In genomic region chr2:119814376-119814933, GRCm38 (mm10) we compare ENCODE assay signal across 9 mouse cellular contexts. TPM values are rescaled to one million over a fixed set of nuclear protein-coding genes. Genes with fewer than 3 reads are reported as not detected.
DNase-seq lines count a peak whose midpoint lies in the region; ATAC-seq lines count a peak whose summit lies in the region.
"Had no signal": no experiment of that assay in that cellular context is flagged by ENCODE, and none has a peak within 500 bp of the region (broad histone marks: within the 10 kb centered on the region; RNA-seq: fewer than 3 reads in every experiment).

No protein-coding gene starts in this region.

- no peaks in the 10 kb centered on the region; the same call in 1 of the 2 replicates for H3K4me1 ChIP-seq in hindbrain, embryonic 14.5 days (replicated peaks; ENCODE audit: control insufficient read depth, insufficient read depth, low read length)
- no peaks in the 10 kb centered on the region for H3K4me1 ChIP-seq in hindbrain, embryonic 11.5 days (replicated peaks; ENCODE audit: control insufficient read depth, insufficient read depth, low read length)
- no peaks in the 10 kb centered on the region for H3K4me1 ChIP-seq in neural tube, embryonic 14.5 days (ENCODE audit: control insufficient read depth, insufficient read depth, low read length)

- 66% methylated on average over 7 of the region's 7 CpGs for WGBS in hindbrain, embryonic 14.5 days
- 74% methylated on average over 7 of the region's 7 CpGs for WGBS in hindbrain, embryonic 11.5 days
- WGBS in neural tube, embryonic 14.5 days, result 51% methylated on average over 7 of the region's 7 CpGs

- peak; percentile 38; the same call in 1 of the 2 replicates for ATAC-seq in hindbrain, embryonic 14.5 days (ENCODE audit: low FRiP score)
- ATAC-seq in hindbrain, embryonic 11.5 days (ENCODE audit: low FRiP score), result no peak
- ATAC-seq in neural tube, embryonic 14.5 days (ENCODE audit: low read depth), result peak; percentile 21; the same call in 1 of the 2 replicates

- no peaks in the 10 kb centered on the region for H3K9me3 ChIP-seq in hindbrain, embryonic 14.5 days (ENCODE audit: control insufficient read depth, low read length)
- no peaks in the 10 kb centered on the region for H3K9me3 ChIP-seq in hindbrain, embryonic 11.5 days (ENCODE audit: control insufficient read depth, low read length)
- H3K9me3 ChIP-seq in neural tube, embryonic 14.5 days (ENCODE audit: control insufficient read depth, low read length), result no peaks in the 10 kb centered on the region

- no peak overlapping the region for H3K4me2 ChIP-seq in hindbrain, embryonic 14.5 days (replicated peaks)
- H3K4me2 ChIP-seq in hindbrain, embryonic 11.5 days (replicated peaks; ENCODE audit: low read depth, low read length), result no peak overlapping the region
- no peak overlapping the region for H3K4me2 ChIP-seq in neural tube, embryonic 14.5 days (ENCODE audit: low read depth, low read length)

- peaks cover 18% of the 10 kb centered on the region for H3K36me3 ChIP-seq in hindbrain, embryonic 14.5 days (replicated peaks; ENCODE audit: control insufficient read depth, insufficient read depth)
- no peaks in the 10 kb centered on the region for H3K36me3 ChIP-seq in hindbrain, embryonic 11.5 days (ENCODE audit: control insufficient read depth, insufficient read depth, low read length)
- H3K36me3 ChIP-seq in neural tube, embryonic 14.5 days (ENCODE audit: control insufficient read depth, insufficient read depth, low read length), result peaks cover 13% of the 10 kb centered on the region; the same call in 1 of the 2 replicates

- no peaks in the 10 kb centered on the region for H3K27me3 ChIP-seq in hindbrain, embryonic 14.5 days (ENCODE audit: control insufficient read depth, insufficient read depth, low read length)
- H3K27me3 ChIP-seq in hindbrain, embryonic 11.5 days (ENCODE audit: control insufficient read depth, insufficient read depth, low read length), result no peaks in the 10 kb centered on the region
- H3K27me3 ChIP-seq in neural tube, embryonic 14.5 days (ENCODE audit: control insufficient read depth, insufficient read depth, low read length), result no peaks in the 10 kb centered on the region

- DNase-seq in hindbrain, embryonic 14.5 days (ENCODE audit: low spot score), result peak; percentile 57
- no peak for DNase-seq in hindbrain, embryonic 11.5 days (ENCODE audit: low spot score)
- peak; percentile 71 for DNase-seq in cerebellum, adult 9-11 months
- peak; percentile 69 to 79 for DNase-seq in frontal cortex, postnatal 10 days (ENCODE audit: low spot score in 2 of 2)
- DNase-seq in yolk sac, embryonic 10.5 days (ENCODE audit: low spot score), result no peak
- DNase-seq in spleen, postnatal 4 days (ENCODE audit: low spot score in 2 of 2), result no peak
- DNase-seq in T-cell, adult 2 months (ENCODE audit: low spot score), result no peak

- no peak overlapping the region for H3K9ac ChIP-seq in hindbrain, embryonic 14.5 days
- no peak overlapping the region for H3K9ac ChIP-seq in hindbrain, embryonic 11.5 days (ENCODE audit: low read depth, low read length)
- no peak overlapping the region for H3K9ac ChIP-seq in neural tube, embryonic 14.5 days (replicated peaks; ENCODE audit: low read depth, low read length)
- H3K9ac ChIP-seq: liver, embryonic 14.5 days had no signal

- no peak overlapping the region for H3K4me3 ChIP-seq in hindbrain, embryonic 14.5 days (replicated peaks; ENCODE audit: low read length)
- H3K4me3 ChIP-seq in hindbrain, embryonic 11.5 days (ENCODE audit: low read depth, low read length), result no peak overlapping the region
- no peak overlapping the region for H3K4me3 ChIP-seq in neural tube, embryonic 14.5 days (ENCODE audit: low read depth, low read length)

- no peak overlapping the region for H3K27ac ChIP-seq in hindbrain, embryonic 14.5 days
- H3K27ac ChIP-seq in hindbrain, embryonic 11.5 days (ENCODE audit: low read depth, low read length), result no peak overlapping the region
- H3K27ac ChIP-seq in neural tube, embryonic 14.5 days (ENCODE audit: low read depth, low read length), result no peak overlapping the region
- H3K27ac ChIP-seq: liver, embryonic 14.5 days had no signal

RNA-seq across cellular contexts. Expression of gene Tyro3, which starts 16.9 kb away (rescaled TPM):
- 26.4 and 26.7 TPM in 2 replicates for polyA plus RNA-seq in hindbrain, embryonic 14.5 days (2014; fragmentation: Nextera tagmentation; extraction: Ambion mirVana)
- 16.6 and 17.5 TPM in 2 replicates for polyA plus RNA-seq in hindbrain, embryonic 11.5 days (2014; fragmentation: Nextera tagmentation; extraction: Ambion mirVana)
- polyA plus RNA-seq in neural tube, embryonic 14.5 days (2014; fragmentation: Nextera tagmentation; extraction: Ambion mirVana), result 18.7 and 21.6 TPM in 2 replicates

RNA-seq across cellular contexts. Expression of gene Rpap1, which starts 27.1 kb away (rescaled TPM):
- 15.8 and 18.1 TPM in 2 replicates for polyA plus RNA-seq in hindbrain, embryonic 14.5 days (2014; fragmentation: Nextera tagmentation; extraction: Ambion mirVana)
- polyA plus RNA-seq in hindbrain, embryonic 11.5 days (2014; fragmentation: Nextera tagmentation; extraction: Ambion mirVana), result 19.0 and 19.9 TPM in 2 replicates
- 15.7 and 19.5 TPM in 2 replicates for polyA plus RNA-seq in neural tube, embryonic 14.5 days (2014; fragmentation: Nextera tagmentation; extraction: Ambion mirVana)

RNA-seq across cellular contexts. Expression of gene Ltk, which starts 54.2 kb away (rescaled TPM):
- polyA plus RNA-seq in hindbrain, embryonic 14.5 days (2014; fragmentation: Nextera tagmentation; extraction: Ambion mirVana), result 1.6 and 2.7 TPM in 2 replicates
- polyA plus RNA-seq in hindbrain, embryonic 11.5 days (2014; fragmentation: Nextera tagmentation; extraction: Ambion mirVana), result 0.08 and 0.46 TPM in 2 replicates
- 1.8 and 2.2 TPM in 2 replicates for polyA plus RNA-seq in neural tube, embryonic 14.5 days (2014; fragmentation: Nextera tagmentation; extraction: Ambion mirVana)

Comparison
In these comparisons a context has a peak if more than half of its experiments do, and no peak if none do; other contexts are left out.
1. DNase-seq: peak in hindbrain, embryonic 14.5 days (single experiment), cerebellum, adult 9-11 months (single experiment) and frontal cortex, postnatal 10 days (2 of 2); none in hindbrain, embryonic 11.5 days (single experiment), yolk sac, embryonic 10.5 days (single experiment), spleen, postnatal 4 days (0 of 2) and T-cell, adult 2 months (single experiment).